Mouse (Mus musculus) gastrocnemius, postnatal 36 days (tissue): ENCODE results near the gene Garem2. TPM values are rescaled to one million over a fixed set of nuclear protein-coding genes. Genes with fewer than 3 reads are reported as not detected.

Experiments
- DNase-seq, 2 experiments: peaks; one replicate each; pipeline ENCODE4 v3.0.0; 2022
- intact Hi-C: fragments of 180-260 bp; cut with DNase I; formaldehyde crosslinking; loops from one replicate; pipeline ENCODE4 v1.15.1; 2025
- total RNA-seq, 2 experiments: library from RNA; stranded (reverse); gene quantifications; 2 replicates each; pipeline ENCODE4 v1.2.3; 2021

Garem2 gene
- total RNA-seq, 2 experiments from 2014 or later, result not detected

DNA sequence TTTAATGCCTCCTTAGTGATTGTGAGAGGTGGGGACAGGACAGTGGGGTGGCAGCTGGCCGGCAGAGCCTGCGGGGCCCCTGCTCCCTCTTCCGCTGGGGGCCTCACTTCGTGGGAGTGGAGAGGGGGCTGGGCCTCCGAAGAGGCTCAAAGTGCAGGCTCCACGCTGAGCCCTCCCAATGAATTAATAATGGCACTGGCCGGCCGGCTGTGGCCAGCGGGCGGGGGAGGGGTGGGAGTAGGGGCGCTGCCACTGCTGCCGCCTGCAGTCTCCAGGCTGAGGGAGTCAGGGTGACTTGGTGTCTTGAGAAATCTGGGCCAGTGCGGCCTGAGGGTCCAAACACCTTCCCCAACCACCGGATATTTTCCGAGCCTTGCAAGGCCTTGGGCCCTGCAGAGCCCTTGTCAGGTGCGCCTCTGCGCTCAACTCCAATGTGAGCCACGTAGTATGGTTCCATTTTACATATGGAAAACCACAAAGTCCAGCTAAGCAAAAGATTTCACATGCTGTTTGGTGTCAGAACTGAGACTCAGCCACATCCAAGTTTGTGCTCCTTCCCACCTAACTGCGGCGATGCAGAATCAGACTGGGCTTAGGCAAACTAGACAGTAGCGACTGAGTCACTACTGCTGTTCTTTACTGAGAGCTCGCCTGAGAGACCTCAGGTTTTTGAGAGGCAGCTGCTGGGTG lies 5.6 kb downstream of the Garem2 start:
- no peak for DNase-seq

DNA sequence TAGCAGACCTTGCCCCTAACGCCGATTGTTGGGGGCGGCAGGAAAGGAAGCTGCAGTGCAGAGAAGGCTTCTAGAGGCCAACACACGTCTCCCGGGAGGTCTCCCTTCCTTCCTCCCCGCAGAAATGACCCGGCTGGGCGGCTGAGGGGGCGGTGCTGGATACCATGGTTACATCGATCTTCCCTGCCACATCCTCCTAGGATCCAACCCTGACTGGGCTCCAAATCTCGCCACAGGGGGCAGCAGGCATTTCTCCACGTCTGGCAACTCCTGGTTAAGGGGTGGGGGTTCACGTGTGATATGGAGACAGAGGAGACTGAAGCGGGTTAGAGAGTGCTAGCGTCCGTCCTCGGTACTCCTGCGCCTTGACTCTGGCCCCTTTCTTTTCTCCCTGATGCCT lies 6.2 kb downstream of the Garem2 start:
- intact Hi-C loops, result no loop called here
- peak in 1 of 2 experiments; percentile 14 for DNase-seq

More for the DNA sequence above, 5.6 kb downstream of the Garem2 start:
- intact Hi-C loops, result no loop called here

DNA sequence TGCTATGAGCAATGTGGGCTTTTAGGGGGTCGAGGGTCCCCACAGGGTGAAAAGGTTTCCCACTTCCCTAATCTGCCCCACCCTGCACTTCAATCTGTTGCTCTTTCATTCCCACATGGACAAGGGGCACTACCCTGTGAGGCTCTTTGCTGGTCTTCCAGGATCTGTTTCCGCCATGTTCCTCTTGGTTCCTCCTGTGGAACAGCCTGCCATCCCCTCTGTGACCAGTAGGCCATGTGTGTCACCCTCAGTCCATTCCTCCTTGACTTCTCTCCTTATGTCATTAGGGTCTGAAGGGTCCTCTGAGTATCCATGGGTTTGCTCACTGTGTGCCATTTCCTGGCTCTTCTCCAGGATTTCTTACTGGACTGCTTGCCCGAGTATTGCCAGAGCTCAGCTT lies 6.8 kb downstream of the Garem2 start:
- intact Hi-C loops, result no loop called here
- no peak for DNase-seq

DNA sequence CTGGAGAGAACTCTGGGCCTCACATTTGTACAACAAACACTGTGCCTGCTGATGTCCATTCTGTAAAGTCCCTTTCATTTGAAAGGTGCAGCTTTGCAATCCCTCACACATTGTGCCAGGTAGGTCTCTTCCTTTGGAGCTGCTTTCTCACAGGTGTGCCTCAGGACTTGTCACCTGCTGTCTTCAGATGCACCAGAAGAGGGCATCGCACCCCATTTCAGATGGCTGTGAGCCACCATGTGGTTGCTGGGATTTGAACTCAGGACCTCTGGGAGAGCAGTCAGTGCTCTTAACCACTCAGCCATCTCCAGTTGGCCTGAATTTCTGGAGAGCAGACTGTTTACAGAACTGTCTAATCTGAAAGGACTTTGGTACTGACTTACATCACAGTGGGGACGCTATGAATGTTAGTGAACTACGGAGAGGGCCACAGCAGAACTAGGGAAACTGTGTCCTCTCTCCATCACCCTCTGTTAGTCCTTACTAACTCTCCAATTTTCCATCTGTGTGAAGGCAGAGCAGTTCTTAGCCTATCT lies 7.6 kb downstream of the Garem2 start:
- DNase-seq, result no peak
- intact Hi-C loops, result no loop called here

DNA sequence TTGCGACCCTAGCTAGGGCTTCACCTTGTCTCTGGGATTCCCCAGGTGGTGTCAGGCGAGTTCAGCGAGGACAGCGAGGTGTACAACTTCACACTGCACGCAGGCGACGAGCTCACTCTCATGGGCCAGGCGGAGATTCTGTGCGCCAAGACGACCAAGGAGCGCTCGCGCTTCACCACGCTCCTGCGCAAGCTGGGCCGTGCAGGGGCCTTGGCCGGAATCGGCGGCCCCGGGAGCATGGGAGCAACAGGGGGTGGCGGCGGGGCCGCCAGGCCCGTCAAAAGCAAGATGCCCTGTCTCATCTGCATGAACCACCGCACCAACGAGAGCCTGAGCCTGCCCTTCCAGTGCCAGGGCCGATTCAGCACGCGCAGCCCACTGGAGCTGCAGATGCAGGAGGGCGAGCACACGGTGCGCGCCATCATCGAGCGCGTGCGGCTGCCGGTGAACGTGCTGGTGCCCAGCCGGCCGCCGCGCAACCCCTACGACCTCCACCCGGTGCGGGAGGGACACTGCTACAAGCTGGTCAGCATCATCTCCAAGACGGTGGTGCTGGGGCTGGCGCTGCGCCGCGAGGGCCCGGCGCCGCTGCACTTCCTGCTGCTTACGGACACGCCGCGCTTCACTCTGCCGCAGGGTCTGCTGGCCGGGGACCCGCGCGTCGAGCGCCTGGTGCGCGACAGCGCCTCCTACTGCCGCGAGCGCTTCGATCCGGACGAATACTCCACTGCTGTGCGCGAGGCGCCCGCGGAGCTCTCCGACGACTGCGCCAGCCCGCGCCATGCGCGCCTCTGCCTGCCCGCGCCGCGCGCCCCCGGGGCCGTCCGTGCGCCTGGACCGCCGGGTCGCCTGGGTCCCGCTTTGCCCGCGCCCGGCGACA lies 9.2 kb downstream of the Garem2 start:
- DNase-seq, result peak; percentile 28 to 45
- intact Hi-C loops, result no loop called here

DNA sequence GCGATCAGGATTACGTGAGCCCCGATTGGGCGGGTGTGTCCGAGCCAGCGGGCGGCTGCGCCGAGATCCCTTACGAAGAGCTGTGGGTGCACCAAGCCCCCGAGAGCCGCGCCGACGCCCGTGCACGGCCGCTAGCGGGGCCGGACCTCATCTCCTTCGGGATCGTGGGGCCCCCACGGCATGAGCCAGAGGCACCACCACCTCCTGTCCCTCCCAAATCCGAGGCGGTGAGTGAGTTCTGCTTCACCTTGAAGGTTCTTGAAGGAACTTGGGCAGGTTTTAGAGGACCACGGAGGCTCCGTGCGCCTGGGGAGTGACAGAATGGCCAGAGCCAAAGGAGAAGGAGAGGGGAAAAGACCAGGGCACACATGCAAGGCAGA lies 9.8 kb downstream of the Garem2 start:
- DNase-seq, result no peak
- intact Hi-C loops, result no loop called here

DNA sequence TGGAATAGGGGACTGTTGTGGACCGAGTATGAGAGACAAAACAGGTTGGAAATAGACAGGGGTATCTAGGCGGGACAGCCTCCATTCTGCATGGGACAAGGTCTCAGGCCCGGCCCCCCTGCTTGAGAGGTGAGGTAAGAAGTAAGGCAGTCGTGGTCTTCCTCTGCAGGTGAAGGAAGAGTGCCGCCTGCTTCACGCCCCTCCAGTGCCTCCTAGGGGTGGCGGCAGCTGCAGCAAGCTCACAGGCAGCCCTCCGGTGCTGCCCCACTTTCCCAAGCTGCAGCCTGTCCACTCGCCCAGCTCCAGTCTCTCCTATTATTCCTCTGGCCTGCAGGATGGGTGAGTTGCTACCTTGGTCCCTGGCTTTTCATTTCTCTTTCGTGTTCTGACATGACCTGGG lies 10.8 kb downstream of the Garem2 start:
- intact Hi-C loops, result no loop called here
- DNase-seq, result no peak

DNA sequence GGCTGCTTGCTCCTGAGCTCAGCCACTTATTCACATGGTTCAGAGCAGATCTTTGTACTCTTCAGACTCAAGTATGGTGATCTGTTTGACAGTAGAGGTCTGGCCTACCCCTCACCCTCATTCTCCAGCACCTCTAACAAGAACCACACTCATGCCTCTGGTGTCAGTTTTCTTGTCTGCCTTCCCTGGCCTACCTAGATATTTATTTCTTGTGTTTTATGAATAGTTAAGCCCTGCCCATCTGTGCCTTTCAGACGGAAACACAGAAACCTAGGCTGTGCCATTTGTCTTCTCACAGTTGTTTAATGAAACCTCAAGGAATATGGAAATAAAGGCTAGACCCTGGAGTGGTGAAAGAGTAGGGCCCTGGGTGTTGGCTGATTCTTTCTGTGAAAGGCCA lies 13.1 kb downstream of the Garem2 start:
- DNase-seq, result no peak
- intact Hi-C loops, result no loop called here

DNA sequence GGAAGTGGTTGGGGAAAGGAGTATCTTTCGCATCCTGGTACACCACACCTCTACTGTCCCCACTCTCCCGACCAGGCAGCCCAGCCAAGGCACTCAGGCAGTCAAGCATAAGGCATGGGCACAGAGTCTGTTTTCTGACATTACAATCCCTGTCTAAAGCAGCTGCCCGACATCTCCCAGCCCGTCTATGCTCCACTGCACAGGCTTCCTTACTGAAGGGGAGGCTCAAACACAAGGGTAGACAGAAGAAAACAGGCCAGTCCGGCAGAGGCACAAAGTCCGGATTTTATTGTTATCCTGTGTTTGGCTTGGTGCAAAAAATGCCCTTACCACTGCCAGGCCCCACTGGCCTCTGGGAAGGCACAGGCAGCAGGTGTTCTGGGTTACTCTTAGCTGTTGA lies 14.2 kb downstream of the Garem2 start:
- no peak for DNase-seq
- intact Hi-C loops, result no loop called here

DNA sequence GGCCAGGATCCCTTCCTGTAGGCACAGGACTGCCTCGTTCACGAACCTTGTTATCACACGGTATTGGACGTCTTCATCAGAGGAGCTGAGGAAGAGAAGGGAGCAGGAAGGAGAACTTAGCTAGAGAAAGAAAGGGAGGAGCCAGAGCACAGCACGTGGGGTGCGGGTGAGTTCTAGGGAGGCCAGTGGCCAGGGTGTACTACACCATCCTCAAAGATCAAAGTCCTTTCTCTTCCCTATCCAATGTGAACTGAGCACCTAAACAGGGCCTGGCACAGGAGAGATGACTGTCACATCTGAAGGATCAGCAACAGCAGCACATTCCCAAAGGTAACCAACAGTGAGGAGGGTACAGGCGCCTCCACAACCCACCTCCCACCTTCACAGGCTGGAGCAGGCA lies 15.1 kb downstream of the Garem2 start:
- intact Hi-C loops, result no loop called here
- DNase-seq, result no peak

DNA sequence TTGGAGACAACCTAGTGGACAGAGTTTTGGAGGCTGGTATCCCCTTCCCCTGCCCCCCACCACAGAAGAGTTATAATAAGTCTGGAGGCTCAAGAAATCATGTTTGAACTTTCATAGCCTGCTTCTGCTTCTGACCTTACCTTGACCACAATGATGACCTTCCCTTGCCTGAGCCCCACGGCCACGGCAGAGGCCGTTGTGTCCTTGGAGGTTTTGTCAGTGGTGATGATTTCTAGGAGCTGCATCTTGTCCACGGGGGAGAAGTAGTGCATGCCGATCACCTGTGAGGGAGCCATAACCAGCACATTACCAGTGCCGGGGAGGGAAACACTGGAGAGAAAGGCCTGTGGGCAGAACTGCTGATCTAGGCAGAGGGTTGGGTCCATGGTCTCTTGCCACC lies 17.5 kb downstream of the Garem2 start:
- no peak for DNase-seq
- intact Hi-C loops, result no loop called here

DNA sequence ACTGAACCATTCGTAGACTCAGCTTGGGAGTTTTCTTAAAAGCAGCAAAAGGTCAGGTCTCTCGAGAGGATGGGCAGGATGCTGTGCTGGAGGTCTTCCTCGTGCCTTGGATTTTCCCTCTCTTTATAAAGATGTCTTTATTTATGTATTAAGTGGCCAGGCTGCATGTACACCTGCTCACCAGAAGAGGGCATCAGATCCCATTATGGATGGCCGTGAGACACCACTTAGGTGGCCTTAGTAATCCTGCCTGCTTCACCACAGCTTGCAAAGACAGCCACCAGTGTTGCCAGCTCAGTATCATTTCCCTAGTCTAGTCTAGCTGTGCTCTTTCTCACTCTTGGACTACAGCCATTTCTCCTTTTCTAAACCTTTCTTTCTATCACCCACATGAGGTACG lies 20.6 kb downstream of the Garem2 start:
- intact Hi-C loops, result loop anchor here (5.0 kb wide), 1 partner anchor 62 kb away; no protein-coding TSS in a partner anchor
- DNase-seq, result no peak

DNA sequence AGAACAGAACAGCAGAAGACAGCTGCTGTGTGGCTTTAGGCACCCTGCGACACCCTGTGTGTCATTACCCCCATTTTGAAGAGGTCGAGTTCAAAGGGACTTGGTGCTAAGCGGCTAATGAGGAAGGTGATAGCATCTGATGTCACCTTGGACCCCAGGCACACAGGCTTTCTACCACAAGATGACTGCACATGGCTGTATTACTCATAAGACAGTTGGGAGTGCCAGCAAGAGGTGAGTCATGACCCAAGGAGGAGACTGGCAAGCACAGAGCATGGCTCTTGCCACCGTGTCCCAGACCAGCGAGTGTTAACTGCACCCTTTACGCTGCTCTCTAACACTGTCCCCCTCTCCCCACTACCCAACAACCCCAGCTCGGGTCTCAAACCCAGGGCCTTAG lies 21.8 kb downstream of the Garem2 start:
- DNase-seq, result no peak
- intact Hi-C loops, result loop anchor here (5.0 kb wide), 1 partner anchor 61 kb away; no protein-coding TSS in a partner anchor

DNA sequence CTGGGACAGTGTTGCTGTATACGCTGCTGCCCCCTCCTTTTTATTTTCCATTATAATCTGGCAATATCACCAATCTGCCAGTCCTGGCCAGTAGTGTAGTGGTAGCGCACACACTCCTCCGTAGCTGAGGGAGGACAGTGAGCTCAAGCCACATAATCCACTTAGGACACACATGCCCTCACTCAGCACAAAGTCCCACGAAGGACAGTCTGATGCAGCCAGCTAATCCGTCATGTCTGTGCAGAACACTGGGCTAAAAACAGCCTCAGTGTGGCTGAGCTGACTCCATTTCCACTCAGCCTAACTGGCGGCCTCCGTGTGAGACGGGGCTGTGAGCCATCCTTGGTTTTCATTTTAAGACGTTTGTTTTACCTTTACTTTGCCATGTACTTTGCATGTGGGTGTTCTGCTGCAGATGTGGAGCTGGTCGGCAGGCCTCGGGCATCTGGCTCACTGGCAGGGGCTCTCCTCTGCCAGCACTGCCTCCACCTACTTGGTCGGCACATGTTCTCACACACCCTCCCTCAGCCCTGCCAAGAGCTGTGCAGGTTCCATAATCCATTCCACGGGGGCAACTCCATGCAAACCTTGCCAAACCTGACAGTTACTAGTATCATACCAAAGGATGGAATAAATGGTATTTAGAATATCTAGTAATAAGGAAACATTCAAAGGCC lies 23.1 kb downstream of the Garem2 start:
- DNase-seq, result no peak
- intact Hi-C loops, result loop anchor here (5.0 kb wide), 1 partner anchor 59 kb away; no protein-coding TSS in a partner anchor

DNA sequence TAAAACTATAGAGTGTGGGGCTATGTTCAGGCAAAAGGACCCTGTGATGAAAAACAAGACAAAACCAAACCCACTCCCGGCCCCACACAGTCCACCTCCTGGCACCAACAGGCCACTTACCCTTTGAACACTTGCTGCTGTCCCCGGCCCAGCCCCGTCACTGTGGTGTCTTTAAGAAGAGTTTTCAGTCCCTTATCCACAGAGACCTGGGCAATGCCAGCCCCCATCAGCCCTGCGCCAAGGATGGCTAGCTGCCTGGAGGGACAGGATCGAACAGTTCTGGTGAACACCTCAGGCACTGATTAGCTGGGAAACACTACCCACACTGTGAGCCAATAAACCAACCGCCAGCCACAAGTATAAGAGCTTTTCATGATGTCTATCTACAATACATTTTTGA lies 23.7 kb downstream of the Garem2 start:
- DNase-seq, result no peak
- intact Hi-C loops, result loop anchor here (5.0 kb wide), 1 partner anchor 59 kb away; no protein-coding TSS in a partner anchor

DNA sequence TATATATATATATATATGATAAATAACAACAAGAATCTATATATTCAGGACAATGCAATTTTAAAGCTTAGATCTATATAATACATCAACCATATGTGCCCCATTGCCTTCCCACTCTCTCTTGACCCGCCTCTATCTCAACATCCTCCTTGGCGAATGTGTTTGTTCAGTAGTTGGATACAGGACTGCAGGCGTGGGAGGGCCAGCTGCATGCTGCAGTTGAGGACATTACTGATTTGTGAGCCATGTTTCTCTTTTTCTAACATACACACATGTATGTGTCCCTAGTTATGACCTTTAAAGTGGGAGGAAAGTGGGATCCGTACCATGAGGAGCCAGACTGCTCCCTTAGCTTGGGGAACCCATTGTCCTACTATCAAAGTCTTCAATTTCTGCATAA lies 26.3 kb downstream of the Garem2 start:
- intact Hi-C loops, result no loop called here
- no peak for DNase-seq

DNA sequence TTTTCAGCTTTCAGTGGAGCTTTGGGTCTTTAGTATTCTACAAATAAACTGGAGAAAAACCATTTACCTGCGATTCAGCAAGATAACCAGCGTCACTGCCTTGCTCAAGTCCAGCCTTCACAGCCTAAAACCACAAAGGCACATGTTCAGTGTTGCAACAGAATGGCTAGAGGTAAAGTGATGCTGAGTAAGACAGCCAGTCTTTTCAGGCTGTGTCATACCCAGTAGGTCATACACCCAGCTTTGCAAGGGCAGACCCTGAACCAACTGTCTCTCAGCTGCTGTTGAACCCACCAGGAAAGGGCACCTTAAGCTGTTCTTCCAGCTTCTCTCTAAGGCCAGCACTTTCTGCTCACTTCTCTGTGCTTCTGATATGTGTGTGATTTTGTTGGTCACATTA lies 27.2 kb downstream of the Garem2 start:
- intact Hi-C loops, result no loop called here
- DNase-seq, result no peak

DNA sequence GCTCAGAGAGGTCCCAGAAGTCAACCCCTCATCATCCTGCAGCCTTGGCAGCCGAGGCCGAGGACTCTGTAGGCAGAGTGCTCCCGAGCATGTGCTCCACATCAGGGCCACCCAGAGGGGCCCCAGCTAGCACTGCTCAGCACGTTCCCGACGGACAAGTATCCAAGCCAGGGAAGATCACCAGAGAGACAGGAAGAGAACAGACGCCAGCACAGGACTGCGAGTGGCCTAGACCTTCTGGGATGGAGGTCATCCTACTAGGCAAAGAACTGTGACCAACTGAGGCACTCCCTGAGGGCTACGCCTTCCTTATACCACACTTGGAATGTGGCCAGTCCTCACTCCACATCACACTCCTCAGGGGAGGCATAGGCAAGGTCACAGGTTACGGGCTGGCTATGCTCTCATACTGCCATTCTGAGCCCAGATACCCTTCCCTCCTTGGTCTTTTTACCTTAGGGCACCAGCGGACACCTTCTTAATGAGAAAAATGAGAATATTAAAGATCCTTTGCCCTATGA lies 30.8 kb downstream of the Garem2 start:
- no peak for DNase-seq
- intact Hi-C loops, result no loop called here

DNA sequence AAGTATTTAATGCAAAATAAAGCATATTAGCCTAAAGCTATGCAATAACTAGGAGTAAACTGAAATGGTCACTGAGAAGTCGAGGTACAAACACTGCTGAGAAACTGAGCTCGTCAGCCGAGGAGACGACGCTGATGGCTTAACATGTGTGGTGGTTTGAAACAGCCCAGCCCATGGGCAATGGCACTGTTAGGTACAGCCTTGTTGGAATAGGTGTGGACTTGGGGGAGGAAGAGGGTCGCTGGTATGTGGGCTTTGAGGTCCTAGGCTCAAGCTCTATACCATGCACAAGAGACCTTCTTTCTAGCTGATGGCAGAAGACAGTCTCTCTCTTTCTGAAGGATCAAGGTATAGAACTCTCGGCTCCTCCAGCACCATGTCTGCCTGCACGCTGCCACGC lies 32.3 kb downstream of the Garem2 start:
- intact Hi-C loops, result no loop called here
- no peak for DNase-seq

DNA sequence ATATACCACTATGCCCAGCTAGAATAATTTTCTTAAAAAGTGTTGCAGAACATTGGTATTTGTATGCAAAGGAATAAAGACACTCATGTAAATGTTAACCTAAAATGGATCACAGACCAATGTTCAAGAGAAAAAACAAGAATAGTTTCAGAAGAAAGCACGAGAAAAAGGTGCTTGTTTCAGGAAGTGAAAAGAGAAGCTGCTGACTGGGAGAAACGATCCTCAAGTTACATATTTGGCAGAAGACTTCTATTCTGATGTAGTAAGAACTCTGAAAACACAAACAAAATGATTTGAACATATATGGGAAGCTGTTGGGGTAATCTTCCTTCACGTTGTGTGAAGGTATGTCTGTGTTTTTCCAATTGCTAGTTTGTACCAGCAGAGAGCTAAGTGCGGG lies 33.2 kb downstream of the Garem2 start:
- intact Hi-C loops, result no loop called here
- no peak for DNase-seq

DNA sequence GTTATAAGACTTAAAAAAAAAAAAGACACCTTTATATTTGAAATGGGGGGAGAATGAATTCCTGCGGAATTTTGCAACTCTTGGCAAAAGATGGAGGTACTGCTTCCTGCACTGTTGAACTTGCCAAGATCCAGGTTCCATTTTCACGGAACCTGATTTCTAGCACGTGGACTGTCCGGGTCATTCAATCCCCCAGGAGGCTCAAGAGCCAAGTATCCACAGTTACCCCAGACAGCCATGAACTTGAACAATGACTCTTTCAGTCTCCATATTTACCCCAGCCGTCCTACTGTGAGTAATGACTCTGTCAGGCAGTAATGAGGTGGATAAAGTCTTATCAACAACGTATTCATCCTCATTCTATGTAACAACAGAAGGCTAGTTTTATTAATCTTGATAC lies 41.6 kb downstream of the Garem2 start:
- intact Hi-C loops, result no loop called here
- DNase-seq, result no peak
